Mouse (Mus musculus) monocyte, adult 2 months (primary cell): Measurements from ENCODE around the gene Tgfb1i1.

Experiments used
- DNase-seq, 2 experiments: peaks; one replicate each; pipeline ENCODE4 v3.0.0; 2022; ENCODE audit warnings: low spot score in 2 of 2, low read depth in 1 of 2

Gene Tgfb1i1

DNA sequence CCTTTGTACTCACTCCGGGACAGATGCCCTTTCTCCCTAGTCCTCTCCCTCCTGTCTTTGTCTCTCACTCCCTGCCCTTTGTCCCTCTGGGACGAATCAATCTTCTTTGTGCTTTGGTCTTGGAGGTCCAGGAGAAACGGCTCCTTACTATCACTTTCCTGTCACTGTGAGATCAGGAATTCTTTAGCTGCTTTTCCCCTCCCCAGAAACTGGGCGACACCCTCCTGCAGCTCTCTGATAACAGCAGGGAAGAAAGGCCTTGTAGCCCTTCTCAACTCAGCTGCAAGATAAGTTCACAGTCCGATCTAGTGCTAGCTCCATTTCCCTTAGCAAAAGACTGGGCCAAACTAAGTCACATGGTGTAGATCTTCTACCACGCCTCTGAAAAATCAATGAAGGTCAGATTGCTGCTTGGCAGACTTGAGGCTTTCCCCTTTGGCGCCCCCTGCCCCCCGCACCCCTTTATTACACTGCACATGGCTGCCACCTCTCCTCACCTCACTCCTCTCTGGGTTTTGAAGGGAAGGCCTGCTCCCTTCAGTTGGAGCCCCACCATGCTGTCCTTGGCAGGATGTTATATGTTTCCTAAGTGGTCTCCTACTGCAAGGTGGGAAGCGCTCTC is 42.4 kb downstream of the Tgfb1i1 start:
- DNase-seq = no peak

GRCm38 (mm10) chr7:128294785-128295184 is 48.2 kb downstream of the Tgfb1i1 start:
- DNase-seq = no peak

GRCm38 (mm10) chr7:128296514-128296913 is 49.9 kb downstream of the Tgfb1i1 start:
- no peak for DNase-seq

GRCm38 (mm10) chr7:128297291-128297616 is 50.6 kb downstream of the Tgfb1i1 start:
- no peak for DNase-seq

GRCm38 (mm10) chr7:128297617-128298480 is 51.2 kb downstream of the Tgfb1i1 start, which contains the start of gene BC017158:
Gene BC017158, minus strand, starts transcription at chr7:128298170.
- peak; percentile 16 to 33 for DNase-seq

- no peak for DNase-seq
These were observed 52.1 kb downstream of the Tgfb1i1 start for GRCm38 (mm10) chr7:128298481-128299342.

DNA sequence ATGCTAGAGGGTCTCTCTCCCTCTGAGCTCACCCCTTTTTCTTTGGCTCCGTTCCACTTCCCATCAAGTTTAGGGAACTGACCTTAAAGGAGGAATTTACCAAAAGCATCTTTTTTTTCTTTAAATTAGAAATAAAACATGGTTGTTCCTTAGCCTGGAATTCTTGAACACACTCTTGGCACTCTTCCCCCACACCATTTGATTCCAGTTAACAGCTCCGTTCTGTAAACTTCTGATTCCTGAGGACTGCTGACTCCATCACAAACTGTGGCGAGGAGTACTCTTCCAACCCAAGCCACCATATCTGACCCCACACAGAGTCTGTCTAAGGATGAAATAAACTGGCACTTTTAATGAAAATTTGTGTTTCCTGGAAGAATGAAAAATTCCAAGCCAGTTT is 54.3 kb downstream of the Tgfb1i1 start:
- DNase-seq = no peak

- no peak for DNase-seq
These were observed 55.5 kb downstream of the Tgfb1i1 start for GRCm38 (mm10) chr7:128302151-128302550.

GRCm38 (mm10) chr7:128304198-128304597 is 57.6 kb downstream of the Tgfb1i1 start:
- DNase-seq = no peak

- no peak for DNase-seq
These were observed 58.3 kb downstream of the Tgfb1i1 start for GRCm38 (mm10) chr7:128304907-128305306.
